Mouse (Mus musculus) cerebellum, adult 18-20 months (tissue): ENCODE results near the gene Sema6c.

ENCODE experiments used
- DNase-seq, 2 experiments: peaks; one replicate each; pipeline ENCODE4 v3.0.0; 2021

The Sema6c gene

DNA sequence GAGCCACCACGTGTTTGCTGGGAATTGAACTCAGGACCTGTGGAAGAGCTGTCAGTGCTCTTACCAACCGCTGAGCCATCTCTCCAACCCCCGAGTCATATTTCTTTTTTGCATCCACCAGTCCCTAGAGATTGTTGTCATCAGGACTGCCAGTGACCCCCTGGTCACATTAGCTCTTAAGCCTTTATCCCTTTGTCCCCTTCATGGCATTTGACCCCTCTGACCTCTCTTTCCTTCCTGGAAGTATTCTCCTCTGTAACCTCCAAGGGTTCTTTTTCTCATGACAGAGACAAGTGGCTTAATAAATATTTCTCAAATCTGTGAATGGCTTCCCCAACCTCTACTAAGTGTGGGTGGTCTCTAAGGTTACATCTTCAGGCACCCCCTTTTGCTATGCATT lies 12.3 kb upstream of the Sema6c start:
- DNase-seq: no peak

DNA sequence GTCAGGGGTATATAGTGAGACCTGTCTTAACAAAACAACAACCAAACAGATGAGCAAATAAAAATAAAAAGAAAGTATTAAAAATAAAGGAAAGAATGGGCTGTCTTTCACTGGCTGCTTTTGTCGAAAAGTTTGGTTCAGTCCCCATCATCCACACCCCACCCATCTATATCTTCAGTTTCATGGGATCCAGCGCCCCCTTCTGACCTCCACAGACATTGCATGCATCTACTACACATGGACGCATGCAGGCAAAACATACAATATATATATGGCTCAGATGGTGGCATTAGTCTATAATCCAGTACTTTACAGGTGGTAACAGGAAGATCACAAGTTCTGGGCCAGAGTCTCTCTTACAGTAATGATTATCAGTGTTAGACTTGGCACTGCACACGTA lies 6.4 kb upstream of the Sema6c start:
- DNase-seq: peak; percentile 39 to 54

DNA sequence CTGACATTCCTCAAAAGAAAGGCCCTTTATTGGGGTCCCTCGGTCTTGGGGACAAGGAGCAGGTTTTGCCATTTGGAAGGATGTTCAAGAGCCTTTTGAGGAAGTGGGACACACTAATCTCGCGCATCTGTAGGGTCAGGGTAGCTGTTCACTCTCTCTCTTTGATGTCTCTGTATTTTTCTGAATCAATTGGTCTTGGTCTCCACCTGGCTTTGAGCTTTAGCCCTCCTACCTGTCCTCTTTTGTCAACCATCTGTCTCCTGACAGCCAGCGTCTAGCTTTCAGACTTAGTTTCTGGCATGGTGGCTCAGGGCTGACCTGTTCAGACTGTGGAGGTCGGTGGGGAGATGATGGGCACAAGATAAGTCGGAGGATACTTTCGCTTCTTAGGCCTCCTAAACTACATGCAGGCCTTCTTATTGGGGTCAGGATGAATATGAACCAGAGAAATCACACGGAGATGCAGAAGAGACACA lies 708 bp upstream of the Sema6c start:
- peak; percentile 24 to 25 for DNase-seq

DNA sequence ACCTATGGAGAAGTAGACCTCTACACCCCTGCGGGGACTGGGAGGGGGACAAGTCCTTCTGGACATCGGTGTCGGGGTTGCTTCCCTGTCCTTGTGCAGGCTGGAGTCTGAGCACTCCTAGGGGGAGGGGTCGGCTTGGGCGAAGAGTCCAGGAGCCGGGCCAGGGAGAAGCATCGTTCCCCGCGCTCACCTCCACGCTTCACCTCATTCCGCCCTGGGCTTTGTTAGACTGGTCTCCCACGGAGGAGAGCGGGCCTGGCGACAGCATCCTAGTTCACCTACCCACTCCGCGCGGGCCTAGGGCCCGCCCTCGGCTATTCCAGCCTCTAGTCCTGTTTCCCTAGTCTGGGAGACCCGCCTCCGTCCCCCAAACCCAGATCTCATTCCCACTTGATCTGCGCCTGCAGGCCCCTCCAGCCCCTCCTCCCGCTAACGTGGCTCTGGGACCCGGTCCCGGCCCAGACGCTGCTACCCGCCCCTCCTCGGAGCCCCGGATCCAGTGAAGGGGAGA lies 839 bp downstream of the Sema6c start:
- DNase-seq: peak; percentile 48 to 58

DNA sequence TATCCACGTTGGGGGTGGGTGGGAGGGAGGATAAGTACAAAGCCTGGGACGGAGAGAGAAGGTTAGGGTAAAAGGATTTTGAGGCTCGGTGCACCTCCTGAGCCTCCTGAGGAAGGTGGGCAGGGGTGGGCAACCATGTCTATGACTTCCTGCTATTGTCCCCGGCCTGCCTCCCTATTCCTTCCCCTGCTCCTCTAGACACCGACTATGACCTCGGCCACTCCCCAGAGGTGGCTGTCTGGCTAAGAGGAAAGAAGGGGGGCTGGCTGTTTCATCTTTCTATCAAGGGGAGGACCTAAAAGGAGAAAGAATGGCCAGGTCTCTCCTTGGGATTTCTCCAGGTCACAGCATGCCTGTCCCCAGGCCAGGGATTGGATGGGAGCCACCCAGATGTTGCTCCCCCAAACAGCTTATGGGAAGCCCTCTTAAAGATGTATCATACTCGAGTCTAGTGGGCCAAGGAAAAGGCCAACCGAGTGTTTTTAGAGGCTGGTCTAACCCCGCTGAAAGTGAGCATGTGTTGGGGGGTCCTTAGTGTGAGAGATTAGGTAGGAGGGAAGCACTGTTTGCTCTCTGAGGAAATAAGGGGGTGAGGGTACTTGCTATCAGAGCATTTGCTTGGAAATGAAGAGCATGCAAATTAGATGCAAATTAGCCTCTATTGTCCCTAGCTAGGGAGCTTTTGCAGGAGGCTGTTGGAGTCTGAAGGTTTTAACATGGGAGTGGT lies 1.5 kb downstream of the Sema6c start:
- DNase-seq: peak; percentile 13 to 32

DNA sequence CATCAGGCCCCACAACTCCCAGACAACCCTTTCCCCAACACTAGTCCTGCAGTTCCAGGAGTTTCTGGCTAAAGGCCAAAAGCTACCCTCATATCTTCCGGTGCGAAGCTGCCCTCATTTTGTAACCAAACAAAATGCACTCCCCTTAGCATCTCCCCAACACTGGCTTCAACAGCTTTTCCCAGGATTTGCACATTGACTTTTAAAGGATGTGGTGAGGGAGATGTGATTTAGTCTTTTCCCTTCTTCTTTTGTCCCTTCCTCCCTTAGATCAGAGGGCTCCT lies 2.0 kb downstream of the Sema6c start:
- DNase-seq: no peak

DNA sequence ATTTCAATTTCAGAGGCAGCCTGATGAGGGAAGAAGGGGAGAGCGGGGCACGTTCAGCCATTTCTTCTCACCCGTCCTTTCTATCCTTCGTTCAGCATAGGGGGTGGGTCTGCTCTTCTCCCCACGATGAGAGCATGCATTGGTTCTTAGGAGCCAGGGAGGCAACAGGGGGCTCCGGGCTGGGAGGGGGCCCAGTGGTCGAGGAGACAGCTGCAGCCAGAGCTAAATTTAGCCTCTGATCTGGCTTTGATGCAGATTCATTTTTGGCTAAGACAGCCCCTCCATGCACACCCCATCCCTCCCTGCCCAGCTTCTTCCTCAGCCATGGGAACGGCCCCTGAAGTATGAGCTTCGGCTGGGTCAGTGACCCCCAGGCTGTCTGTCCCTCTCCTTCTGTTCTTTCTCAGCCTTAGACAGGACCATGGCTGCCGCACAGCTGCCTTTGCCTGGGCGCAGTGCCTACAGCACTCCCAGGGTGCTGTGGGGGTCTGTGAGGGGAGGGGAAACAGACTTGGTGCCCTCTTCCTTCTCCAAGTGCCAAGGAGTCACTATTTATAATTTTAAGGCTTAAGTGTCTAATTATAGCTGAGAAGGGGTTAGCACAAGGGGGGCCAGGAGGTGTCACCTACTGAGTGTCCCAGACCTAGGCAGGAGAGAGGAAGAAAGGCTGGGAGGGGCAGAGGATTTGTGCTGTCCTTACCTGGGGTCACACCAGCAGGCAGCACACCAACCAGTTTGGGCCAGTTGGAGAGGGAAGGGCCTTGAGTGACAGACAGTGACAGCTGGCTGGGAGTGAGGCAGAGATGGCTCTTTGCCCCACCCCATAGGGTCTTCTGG lies 3.4 kb downstream of the Sema6c start:
- DNase-seq: peak in 1 of 2 experiments; percentile 13

DNA sequence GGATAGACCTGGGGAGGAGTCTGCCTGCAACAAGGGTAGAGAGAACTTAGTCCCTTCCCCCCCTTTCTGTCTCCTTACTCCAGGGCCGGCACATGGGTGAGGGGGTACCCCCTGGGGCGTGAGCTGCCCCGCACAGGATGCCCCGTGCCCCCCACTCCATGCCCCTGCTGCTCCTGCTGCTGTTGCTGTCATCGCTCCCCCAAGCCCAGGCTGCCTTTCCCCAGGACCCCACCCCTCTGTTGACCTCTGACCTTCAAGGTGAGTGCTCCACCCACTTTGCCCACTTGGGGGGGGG lies 3.9 kb downstream of the Sema6c start:
- no peak for DNase-seq

DNA sequence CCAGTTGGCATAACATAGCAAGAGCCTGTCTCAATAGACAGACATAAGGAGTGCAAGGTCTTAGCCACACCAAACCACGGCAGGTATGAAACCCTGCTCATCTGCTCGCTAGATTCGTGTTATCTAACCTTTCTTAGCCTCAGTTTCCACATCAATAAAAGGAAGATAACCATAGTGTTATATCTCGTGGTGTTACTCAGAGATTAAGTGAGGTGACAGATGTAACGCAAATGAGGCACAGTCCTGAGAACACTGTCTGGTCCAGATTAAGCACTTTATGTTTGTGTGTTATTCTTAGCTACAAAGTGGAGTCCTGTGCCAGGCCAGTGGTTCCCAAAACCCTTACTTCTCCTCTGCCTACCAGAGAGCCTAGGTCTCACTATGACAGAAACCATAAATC lies 4.6 kb downstream of the Sema6c start:
- no peak for DNase-seq

DNA sequence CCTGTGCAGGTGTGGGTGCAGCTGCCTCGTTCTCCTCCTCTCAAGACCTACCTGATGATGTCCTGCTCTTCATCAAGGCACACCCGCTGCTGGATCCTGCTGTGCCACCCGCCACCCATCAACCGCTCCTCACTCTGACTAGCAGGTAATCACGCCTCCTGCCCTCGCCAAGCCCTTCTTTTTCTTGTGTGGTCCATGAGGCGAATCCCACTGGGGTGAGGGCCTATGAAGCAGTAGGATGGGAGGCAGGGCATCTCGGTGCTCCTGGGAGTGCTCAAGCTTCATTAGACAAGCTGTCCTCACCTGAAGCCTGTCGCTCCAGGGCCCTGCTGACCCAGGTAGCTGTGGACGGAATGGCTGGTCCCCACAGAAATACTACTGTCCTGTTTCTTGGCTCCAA lies 9.7 kb downstream of the Sema6c start:
- DNase-seq: no peak

DNA sequence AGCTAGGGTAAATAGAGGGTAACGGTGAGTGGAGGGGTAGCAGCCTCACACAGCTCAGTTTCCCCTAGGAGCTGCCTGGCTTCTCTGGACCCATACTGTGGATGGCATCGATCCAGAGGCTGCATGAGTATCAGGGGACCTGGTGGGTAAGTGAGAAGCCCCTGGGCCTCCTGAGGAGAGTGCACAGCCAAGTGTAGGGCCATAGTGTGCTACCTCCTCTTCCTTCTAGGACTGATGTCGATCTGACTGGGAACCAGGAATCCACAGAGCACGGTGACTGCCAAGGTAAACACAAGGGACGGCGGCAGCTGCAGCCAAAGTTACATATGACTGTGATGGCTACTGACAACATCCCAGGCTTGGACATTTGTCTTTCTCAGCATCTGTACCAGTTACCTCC lies 10.8 kb downstream of the Sema6c start:
- no peak for DNase-seq

DNA sequence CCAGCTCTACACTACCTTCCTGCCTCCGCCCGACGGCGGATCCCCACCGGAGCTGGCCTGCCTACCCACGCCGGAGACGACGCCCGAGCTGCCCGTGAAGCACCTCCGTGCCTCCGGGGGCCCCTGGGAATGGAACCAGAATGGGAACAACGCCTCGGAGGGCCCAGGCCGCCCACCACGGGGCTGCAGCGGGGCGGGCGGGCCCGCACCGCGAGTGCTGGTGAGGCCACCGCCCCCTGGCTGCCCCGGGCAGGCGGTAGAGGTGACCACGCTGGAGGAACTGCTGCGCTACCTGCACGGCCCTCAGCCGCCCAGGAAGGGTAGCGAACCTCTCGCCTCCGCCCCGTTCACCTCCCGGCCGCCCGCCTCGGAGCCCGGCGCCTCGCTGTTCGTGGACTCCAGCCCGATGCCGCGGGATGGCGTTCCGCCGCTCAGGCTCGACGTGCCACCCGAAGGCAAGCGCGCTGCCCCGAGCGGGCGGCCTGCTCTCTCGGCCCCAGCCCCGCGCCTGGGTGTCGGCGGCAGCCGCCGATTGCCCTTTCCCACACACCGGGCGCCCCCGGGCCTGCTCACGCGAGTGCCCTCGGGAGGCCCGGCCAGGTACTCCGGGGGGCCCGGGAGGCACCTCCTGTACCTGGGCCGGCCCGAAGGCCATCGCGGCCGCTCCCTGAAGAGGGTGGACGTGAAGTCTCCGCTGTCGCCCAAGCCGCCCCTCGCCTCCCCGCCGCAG lies 12.4 kb downstream of the Sema6c start:
- no peak for DNase-seq

DNA sequence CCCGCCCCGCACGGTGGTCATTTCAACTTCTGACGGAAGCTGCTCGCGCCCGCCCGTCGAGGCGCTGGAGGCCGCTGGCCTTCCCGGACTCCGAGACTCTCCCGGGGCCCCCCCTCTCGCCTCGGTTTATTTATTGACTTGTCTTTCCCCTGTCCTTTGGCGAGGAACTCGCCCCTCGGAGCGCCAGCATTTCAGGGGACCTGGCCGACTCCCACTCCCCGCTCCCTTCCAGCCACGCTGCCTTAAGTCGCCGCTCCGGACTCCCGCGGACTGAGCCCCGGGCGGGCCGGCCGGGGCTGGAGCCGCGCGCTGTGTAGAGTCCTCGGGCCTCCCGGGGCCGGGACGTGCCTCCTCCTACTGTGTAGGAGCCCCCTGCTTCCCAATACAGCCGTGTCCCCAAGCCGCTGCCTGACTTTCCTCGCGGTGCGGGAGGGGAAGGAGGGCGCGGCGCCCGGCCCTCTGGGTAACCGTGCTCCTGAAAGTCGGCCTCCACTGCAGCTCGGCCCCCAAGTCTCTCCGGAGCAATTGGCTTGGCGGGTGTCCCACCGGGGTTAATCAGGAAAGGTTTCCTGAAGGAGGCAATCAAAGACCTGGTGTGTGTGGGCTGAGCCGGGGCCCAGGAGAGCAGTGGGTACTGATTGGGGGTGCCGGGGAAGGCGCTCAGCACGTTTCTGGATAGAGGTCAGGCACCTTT lies 13.1 kb downstream of the Sema6c start:
- peak; percentile 16 to 31 for DNase-seq

DNA sequence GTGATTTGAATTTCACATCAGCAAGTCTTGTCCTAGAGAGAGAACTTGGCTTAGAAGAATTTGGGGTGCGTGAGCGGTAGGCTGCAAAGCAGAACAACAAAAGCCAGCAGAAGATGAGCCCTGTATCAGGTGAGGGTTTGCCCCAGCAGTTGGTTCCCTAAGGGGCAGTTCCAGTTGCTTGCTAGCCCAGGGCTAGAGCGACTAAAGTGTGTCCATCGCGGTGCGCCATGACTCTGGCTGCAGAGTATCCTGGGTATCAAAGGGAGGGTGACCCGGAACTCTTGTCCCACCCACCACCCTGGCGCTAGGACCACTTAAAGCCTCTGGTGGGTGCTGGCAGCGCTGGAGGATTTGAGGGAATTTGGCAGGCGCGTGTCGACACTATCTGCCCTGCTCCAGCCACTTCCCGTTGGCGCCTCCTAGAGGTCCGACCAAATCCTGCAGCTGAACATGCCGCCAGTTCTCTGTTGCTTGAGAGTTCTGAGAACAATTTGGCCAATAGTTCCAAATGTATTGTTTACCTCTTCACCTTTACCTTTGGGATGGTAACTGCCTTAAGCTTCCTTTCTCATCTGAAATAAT lies 13.8 kb downstream of the Sema6c start:
- DNase-seq: peak; percentile 88

DNA sequence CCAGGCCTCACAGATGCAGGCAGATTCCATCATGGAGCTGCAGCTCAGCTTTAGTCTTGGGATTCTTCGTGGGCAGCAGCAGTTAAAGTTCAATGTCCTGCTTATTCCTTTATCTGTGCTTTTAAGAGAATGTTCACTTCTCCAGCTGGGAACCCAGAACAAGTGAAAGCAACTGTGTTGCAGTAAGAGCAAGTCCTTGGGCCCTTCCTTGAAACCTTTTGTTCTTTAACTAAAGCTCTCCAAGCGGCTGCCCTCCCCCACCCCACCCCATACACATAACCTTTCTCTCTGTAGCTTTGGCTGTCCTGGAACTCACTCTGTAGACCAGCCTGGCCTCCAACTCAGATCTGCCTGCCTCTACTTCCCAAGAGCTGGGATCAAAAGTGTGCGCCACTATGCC lies 16.2 kb downstream of the Sema6c start:
- no peak for DNase-seq

DNA sequence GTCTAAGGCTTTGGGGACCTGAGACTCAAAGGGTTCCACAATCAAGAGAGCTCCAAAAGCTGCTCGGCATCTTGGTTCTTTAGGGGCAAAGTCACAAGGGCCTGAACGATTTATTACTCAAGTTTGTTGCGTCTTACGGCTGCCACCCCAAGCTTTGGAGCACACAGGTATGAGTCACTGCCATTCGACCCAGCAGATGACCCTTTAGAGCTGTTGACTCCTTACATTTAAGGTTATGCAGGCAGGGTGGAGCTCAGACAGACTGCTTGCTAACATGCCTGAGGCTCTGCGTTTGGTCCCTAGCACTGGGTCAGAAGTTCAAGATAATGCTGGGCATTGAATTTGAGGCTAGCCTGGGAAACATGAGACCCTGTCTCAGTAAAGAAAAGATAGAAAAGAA lies 17.3 kb downstream of the Sema6c start:
- no peak for DNase-seq

DNA sequence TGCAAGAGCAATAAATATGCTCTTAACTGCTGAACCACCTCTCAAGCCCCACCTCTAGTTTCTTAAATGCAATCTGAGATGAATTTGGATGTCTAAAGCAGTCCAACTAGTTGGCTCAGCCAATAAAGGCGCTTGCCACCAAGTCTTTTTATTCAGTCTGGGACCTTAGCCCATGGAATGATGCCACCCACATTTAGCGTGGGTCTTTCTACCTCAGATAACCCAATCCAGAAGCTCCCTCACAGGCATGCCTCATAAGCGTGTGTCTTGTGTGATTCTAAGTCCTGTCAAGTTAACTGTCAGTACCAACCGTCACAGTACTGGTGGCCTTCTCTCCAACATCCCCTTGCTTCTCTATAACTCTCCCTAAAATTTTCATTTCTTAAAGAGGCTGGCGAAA lies 18.7 kb downstream of the Sema6c start:
- no peak for DNase-seq

DNA sequence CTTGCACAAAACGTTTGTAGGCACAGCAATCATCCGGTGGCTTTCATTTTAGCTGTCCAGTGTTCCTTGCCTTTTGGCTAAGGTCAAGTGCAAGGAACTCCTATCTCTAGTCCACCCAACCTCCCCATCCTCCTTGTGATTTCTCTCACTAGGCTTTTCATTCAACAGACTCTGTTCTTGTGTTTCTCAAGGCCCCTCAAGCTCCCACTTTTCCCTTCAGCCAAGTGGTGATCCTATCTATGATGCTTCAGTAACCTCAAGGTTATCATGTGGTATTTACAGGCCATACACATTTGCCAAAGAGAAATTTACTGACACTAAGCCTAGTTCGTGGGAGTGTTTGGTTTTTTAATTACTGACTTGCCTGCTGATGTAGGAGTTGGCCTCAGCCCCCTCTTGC lies 19.6 kb downstream of the Sema6c start:
- no peak for DNase-seq

DNA sequence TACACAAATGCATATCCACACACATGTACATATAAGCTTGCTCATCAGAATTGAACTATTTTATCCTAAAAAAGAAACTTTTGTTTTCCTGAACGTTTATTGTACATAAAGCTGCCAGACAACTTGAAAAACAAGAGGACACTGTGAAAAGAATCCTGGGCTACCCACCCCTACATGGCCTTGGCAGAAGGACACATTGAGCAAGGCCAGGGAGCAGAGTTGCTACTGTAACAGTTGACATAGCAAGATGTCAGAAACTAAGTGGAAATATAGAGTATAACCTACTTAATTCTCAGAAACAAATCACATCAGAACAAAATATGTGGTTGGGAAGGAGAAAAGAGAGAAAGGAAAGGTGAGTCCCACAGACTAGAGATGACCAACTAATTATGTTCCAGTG lies 21.6 kb downstream of the Sema6c start:
- DNase-seq: no peak

DNA sequence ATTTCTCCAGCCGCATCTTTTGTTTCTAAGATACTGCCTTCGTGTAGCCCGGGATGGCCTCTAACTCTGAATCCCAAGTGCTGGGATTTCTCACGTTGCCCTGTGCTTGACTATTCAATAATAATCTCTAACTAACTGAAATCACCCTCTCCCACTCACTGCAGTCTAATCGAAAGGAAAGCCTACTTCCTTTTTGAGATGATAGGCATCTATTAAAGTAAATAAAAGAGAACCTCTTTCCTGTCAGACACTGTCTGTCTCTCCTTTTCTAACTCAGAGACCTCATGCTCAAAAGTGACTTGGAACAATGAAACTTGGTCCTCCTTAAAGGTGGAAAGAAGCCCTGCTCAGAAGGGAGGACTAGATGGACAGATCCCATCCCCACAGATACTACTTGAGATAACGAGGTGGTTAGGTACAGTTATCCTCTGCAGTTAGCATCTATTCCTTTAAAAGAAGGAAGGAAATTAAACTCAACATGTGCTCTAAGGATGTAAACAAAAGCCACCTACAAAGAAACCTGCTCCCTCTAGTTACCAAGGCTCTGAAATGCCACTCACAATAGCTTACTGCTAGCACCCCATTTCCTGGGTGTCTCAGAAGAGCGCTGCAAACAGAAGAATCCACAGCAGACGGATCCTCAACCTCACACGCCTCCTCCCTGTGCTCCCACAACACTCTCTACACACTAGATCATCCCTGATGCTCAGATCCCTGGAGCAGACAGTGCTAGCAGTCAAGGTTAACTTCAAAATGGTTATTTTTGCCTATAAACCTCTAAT lies 24.7 kb downstream of the Sema6c start:
- DNase-seq: no peak

DNA sequence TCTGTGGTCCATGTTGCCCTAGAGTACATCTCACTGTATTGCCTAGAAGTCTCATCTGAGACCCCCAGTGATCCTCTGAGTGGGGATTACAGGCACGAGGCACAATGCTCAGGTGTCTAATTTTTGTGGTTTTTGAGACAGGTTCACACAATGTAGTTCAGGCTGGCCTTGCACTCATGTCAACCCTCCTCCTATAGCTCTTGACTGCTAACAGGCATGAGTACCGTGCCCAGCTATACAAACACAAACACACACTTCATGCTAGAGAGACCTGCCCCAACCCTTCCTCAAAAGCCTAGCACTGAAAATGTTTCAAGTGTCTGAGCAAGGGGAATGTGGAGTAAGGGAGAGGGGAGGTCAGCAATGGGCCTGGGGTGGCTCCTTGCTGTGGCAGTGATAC lies 25.8 kb downstream of the Sema6c start:
- no peak for DNase-seq

DNA sequence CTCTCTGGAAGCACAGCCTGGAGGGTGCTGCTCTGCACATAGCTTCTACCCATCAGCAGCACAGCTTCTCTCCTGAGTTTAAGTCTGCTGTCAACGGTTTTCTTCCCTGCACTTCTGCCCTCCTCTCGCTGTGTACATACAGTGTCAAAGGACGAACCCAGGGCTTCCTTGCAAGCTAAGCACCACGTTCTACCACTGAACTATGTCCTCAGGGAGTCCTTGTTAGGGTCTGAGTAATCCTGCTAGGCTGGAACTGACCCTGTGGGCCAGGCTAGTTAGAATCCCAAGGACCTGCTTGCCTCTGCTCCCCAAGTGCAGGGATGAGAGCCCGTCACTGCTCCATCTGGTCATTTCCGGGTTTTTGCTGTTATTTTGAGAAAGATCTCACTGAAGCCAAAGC lies 26.6 kb downstream of the Sema6c start:
- no peak for DNase-seq
